Mouse (Mus musculus): Measurements from ENCODE around the gene Ncdn.

GRCm38 (mm10) chr4:126770831-126771230 is 17.6 kb upstream of the Ncdn start:
- TF ChIP-seq FLI1 (IDR thresholded peaks at IDR 0.05; ENCODE audit: low read length) = no peak
- TF ChIP-seq GATA1 (IDR thresholded peaks at IDR 0.05; ENCODE audit: borderline replicate concordance, low read length) = no peak
